Mouse (Mus musculus) layer of hippocampus, adult 2 months (tissue): ENCODE results near the gene Mrpl10. TPM values are rescaled to one million over a fixed set of nuclear protein-coding genes. Genes with fewer than 3 reads are reported as not detected.

Source experiments
- DNase-seq, 2 experiments: peaks; one replicate each; pipeline ENCODE4 v3.0.0; 2022; ENCODE audit warnings: low spot score in 2 of 2
- H3K27ac ChIP-seq: fragments of 200-600 bp; 2 replicates; pipeline ENCODE4 v1.8.1; 2022
- H3K4me3 ChIP-seq: fragments of 200-600 bp; 2 replicates; pipeline ENCODE4 v1.8.1; 2022; ENCODE audit warnings: mild to moderate bottlenecking
- CTCF ChIP-seq: fragments of 200-600 bp; conservative IDR thresholded peaks from 2 replicates; pipeline ENCODE4 v1.8.1; 2022; ENCODE audit warnings: antibody characterized with exemption, mild to moderate bottlenecking, moderate library complexity
- total RNA-seq, 2 experiments: library from RNA; stranded (reverse); gene quantifications; 2 replicates each; pipeline ENCODE4 v1.2.3; 2021

Mrpl10 gene
- total RNA-seq, 2 experiments from 2014 or later = 74.0 to 81.6 TPM

- no peak overlapping the region for H3K27ac ChIP-seq
- H3K4me3 ChIP-seq = no peak overlapping the region
- TF ChIP-seq CTCF = no peak
- DNase-seq = no peak
Observed at GRCm38 (mm10) chr11:97033781-97034180, 7.6 kb upstream of the Mrpl10 start.

GRCm38 (mm10) chr11:97036141-97036540 lies 5.2 kb upstream of the Mrpl10 start:
- no peak overlapping the region for H3K4me3 ChIP-seq
- H3K27ac ChIP-seq = no peak overlapping the region
- TF ChIP-seq CTCF = no peak
- DNase-seq = no peak

DNA sequence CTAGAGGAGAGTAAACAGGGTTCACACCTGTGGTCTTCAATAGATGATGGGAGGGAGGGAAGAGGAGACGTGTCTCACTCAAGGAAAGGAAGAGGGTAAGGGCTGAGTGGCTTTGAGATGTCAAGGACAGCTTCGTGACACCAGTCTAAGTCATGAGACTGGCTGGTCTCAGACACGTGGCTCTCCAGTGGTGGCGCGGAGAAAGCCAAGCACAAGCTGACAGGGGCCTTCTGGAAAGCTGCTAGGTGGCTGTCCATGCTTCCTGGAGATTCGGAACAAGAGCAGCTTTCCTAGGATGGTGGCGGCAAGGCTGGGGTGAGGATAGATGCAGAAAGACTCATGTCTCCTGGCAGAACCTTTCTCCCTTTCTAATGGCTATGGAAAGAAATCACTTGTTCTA lies 2.5 kb upstream of the Mrpl10 start:
- no peak for DNase-seq
- no peak for TF ChIP-seq CTCF
- Histone ChIP-seq H3K4me3 (no peak overlapping the region), H3K27ac (no peak overlapping the region)

- no peak for DNase-seq
- no peak for TF ChIP-seq CTCF
- Histone ChIP-seq H3K4me3 (peak overlapping the region; percentile 98), H3K27ac (no peak overlapping the region)
Observed at GRCm38 (mm10) chr11:97040301-97041021, 899 bp upstream of the Mrpl10 start.

DNA sequence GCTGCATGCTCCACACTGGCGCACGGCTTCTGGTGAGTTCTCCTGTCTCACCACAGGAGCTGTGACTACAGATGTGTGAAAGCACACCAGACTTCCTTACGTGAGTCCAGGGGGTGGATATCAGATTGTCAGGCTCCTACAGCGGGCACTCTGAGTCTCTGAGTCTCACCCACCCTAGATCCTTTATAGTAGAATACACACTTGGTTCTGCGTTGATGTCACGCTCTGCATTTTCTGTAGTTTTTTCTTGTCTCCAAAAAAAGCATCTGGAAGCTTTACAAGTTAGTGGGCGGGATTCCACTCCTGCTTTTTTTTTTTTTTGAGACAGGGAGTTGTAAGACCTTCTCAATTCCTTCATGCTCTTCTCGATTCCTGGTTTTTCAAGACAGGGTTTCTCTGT lies 3.5 kb downstream of the Mrpl10 start:
- DNase-seq = no peak
- Histone ChIP-seq H3K27ac (no peak overlapping the region), H3K4me3 (no peak overlapping the region)
- TF ChIP-seq CTCF = no peak

DNA sequence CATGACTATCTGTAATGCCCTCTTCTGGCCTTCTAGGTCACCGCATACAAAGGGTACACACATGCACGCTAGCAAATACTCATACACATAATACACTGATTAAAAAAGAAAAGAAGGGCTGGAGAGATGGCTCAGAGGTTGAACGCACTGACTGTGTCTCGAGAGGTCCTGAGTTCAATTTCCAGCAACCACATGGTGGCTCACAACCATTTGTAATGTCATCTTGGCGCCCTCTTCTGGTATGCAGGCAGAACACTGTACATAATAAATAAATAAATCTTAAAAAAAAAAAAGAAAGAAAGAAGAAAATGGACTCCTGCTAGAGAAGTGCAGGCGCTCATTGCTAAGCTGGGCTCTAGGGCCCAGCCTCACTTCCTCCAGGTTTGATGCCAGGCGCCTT lies 4.5 kb downstream of the Mrpl10 start:
- H3K27ac ChIP-seq = no peak overlapping the region
- no peak overlapping the region for H3K4me3 ChIP-seq
- no peak for DNase-seq
- TF ChIP-seq CTCF = peak; percentile 66

GRCm38 (mm10) chr11:97048090-97048650 lies 6.8 kb downstream of the Mrpl10 start:
- TF ChIP-seq CTCF = no peak
- Histone ChIP-seq H3K4me3 (no peak overlapping the region), H3K27ac (no peak overlapping the region)
- DNase-seq = no peak

DNA sequence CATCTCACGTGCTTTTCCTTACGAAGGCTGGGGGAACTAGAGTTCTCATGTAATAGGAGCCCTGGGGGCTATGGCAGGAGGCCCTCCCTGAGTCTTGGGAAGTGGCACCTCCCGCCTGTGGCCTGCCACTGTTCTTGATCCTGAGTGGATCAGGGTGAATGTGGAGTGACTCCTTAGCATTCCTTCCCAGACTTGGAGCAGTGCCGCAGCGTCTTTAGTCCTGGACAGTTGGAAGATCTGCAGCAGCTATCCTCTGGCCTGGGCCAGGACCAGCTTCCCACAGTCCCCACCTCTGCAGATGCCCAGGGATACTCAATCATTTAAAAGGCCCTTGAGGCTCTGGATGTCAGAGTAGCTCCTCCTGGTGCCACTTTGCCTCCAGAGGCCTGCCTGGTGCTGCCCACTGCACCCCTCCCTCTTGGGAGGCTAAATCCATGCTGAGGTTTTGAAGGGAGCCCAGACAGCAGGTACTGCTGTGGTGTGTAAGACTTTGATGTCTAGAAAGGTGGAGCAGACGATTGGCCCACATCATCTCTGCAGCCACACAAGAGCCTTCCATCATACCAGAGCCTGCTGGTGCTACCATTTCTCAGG lies 8.2 kb downstream of the Mrpl10 start:
- no peak for DNase-seq
- Histone ChIP-seq H3K4me3 (no peak overlapping the region), H3K27ac (peak overlapping the region; percentile 88; the same call in 1 of the 2 replicates)
- no peak for TF ChIP-seq CTCF

GRCm38 (mm10) chr11:97050216-97050943 lies 9.0 kb downstream of the Mrpl10 start, which contains the start of gene Osbpl7:
Gene Osbpl7 (plus strand): TSS chr11:97050628.
- peak within 1 kb of the TSS; percentile 83 for H3K4me3 ChIP-seq
- peak; percentile 77 to 85 for DNase-seq
- H3K27ac ChIP-seq = peak within 1 kb of the TSS; percentile 88
- peak; percentile 60 for TF ChIP-seq CTCF

DNA sequence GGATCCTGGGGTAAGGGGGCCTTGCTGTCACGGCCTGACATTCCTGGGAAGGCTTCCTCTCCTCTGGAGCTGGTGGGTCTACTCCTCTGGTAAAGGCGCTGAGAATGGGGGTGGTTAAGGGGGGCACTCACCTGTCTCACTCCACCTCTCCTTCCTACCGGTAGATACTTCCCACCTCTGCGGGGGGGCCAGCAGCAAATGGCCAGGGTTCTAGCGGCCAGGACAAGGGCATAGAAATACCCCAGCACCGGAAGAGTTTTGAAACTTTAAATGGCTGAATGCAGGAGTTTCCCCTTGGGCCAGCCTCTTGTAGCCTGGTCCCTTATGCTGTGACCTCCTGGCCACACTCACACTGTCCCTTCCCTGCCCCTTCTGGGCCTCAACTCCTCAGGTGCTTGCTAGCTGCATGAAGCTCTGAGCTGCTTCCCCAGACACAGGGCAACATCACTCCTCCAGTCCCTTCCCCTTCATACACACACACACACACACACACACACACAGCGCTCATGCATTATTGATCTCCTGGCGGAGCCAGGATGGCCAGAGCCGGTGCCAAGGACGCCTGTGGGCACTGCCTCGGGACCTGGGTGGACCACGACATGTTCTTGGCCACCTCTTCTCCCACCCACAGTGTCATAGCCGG lies 9.7 kb downstream of the Mrpl10 start:
- H3K27ac ChIP-seq = peak overlapping the region; percentile 88
- TF ChIP-seq CTCF = no peak

DNA sequence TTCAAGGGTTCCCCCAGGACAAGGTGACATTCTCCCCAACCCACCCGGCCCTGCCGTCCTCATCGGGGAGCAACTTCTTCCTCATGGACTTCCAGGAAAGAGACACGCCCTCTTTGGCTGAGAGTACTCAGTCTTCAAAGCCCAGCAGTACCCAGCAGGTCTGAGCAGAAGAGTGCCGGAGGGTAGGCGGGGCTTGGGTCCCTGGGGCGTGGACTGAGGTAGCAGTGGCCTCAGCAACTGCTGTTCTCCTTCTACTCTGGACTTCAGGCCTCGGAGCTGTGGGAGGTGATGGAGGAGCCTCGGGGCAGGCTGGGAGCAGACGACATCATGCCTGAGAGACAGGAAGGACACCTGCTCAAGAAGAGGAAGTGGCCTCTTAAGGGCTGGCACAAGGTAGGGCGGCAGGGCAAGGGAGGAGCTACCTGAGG lies 10.9 kb downstream of the Mrpl10 start:
- Histone ChIP-seq H3K4me3 (no peak overlapping the region; the same call in 1 of the 2 replicates), H3K27ac (no peak overlapping the region)
- DNase-seq = no peak
- TF ChIP-seq CTCF = no peak

More for the DNA sequence above, 9.7 kb downstream of the Mrpl10 start:
- H3K4me3 ChIP-seq = peak overlapping the region; percentile 83
- DNase-seq = no peak

DNA sequence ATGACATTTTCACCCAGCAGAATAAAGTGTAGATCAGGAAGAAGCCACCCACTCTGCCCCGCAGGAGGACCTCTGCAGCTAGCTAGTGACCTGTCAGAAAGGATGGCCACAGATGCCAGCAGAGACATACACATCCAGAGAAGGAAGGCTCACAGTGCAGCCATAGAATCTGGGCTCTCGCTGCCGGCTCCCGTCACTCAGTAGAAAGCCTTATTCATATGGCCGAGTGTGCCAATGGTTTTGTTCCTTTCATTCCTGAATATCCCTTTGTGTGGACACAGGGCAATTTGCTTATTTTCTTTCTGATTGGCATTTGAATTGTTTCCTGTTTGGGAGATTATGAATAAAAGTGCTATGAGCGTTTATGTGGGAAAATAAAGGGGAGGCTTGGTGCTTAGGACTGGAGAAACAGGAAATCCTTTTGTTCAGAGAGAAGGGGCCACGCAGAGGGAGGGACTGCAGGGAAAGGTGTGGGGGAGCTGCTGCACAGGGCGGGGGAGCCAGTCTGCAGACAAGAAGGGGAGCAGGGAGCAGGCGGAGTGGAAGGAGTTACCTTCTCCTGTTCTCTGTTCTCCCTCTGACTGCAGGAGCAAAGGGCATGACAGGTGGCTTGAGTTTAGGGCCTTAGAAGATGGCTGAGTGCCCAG lies 22.0 kb downstream of the Mrpl10 start:
- TF ChIP-seq CTCF = no peak
- Histone ChIP-seq H3K4me3 (no peak overlapping the region), H3K27ac (peak overlapping the region; percentile 60)
- peak in 1 of 2 experiments; percentile 38 for DNase-seq

DNA sequence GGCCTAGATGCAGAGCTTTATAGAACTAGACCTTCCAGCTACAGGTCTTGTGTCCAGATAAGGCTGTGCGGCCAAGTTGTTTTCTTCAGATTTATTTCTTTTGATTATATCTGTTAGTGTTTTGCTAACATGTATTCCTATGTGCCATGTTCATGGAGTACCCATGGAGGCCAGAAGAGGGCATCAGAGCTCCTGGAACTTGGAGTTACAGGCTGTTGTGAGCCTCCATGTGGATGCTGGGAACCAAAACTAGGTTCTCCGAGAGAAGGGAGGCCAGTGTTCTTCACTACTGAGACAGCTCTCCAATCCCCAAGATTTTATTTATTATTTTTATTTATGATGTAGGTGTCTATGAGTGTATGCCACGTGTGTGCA lies 22.5 kb downstream of the Mrpl10 start:
- H3K4me3 ChIP-seq = no peak overlapping the region
- peak; percentile 63 for TF ChIP-seq CTCF
- peak overlapping the region; percentile 60 for H3K27ac ChIP-seq
- DNase-seq = no peak
